ENCODE assay signal across 1 mouse cellular context in the genomic region with DNA sequence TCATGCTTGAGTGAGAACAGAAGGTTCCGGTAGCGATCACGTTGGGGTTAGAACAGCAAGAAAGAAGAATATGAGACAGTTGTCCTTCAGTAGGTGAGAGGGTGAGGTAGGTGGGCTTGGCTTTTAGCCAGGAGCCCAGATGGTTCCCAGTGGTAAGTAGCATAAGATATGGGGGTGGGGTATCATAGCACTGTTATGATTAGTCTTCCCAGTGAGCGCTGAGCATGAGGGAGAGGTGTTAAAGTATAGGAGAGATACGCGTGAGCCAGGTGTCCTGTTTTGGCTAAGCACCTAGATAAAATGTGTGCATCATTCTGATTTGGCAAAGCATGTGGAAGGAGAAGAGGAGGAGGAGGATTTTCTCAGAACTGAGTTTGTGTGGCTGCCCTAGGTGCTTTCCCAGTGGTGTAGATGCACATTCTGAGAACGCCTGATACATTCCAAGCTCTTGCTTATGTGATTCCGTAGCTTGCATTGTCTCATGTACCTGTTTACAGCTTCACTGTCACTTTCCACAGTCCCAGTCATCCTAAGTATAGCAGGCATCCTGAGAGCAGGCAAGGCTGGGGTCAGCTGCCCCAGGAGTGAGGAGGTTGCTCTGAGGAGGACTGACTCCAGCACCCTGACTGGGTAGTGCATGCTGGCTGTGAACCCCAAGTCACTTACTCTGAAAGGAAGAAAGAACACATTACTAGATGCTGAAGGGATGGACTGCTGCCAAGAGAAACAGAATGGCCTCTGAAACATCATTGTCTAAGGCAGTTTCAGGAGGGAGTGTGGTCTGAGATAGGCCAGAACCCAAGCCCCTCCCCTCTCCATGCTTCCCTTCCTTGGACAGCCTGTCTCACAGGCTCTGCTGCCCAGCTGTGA.
A peak's percentile ranks its signal among the peaks of the same experiment; 100 is the strongest.
TF ChIP-seq lines count a peak whose summit lies in the region.

No protein-coding gene starts in this region.

TF ChIP-seq in MEL, 35 proteins besides CTCF, POLR2A, EP300 and RAD21 (continued from another document):
- TF ChIP-seq TAL1 (IDR thresholded peaks at IDR 0.05; ENCODE audit: low read length) (peak; percentile 59), HCFC1 (IDR thresholded peaks at IDR 0.05; ENCODE audit: low read depth, low read length) (no peak), ZC3H11A (IDR thresholded peaks at IDR 0.05; ENCODE audit: low read depth, low read length) (no peak), NELFE (IDR thresholded peaks at IDR 0.05; ENCODE audit: low read depth, low read length) (no peak), MXI1 (IDR thresholded peaks at IDR 0.05; ENCODE audit: low read depth, low read length) (0 out of 2 replicates have a peak, but pooled peaks have one; percentile 29), E2F4 (IDR thresholded peaks at IDR 0.05; ENCODE audit: borderline replicate concordance, low read depth, low read length) (no peak), MAZ (IDR thresholded peaks at IDR 0.05; ENCODE audit: low read depth, low read length) (no peak), ETS1 (IDR thresholded peaks at IDR 0.05; ENCODE audit: low read depth, low read length) (peak; percentile 16; the same call in 1 of the 2 replicates), MAX (IDR thresholded peaks at IDR 0.05; ENCODE audit: low read length) (0 out of 2 replicates have a peak, but pooled peaks have one; percentile 26), POLR2AphosphoS2 (IDR thresholded peaks at IDR 0.05; ENCODE audit: low read length) (no peak), UBTF (IDR thresholded peaks at IDR 0.05; ENCODE audit: borderline replicate concordance, insufficient read depth, low read depth, low read length) (no peak), CHD1 (IDR thresholded peaks at IDR 0.05; ENCODE audit: low read depth, low read length) (no peak), CHD2 (IDR thresholded peaks at IDR 0.05; ENCODE audit: low read length) (no peak), POLR2AphosphoS5 (IDR thresholded peaks at IDR 0.05; ENCODE audit: borderline replicate concordance, low read depth, low read length) (no peak), RCOR1 (IDR thresholded peaks at IDR 0.05; ENCODE audit: low read depth, low read length) (no peak), NRF1 (IDR thresholded peaks at IDR 0.05; ENCODE audit: insufficient read depth, low read depth, low read length, poor library complexity, severe bottlenecking) (no peak), ELF1 (IDR thresholded peaks at IDR 0.05; ENCODE audit: low read depth, low read length) (no peak), MYC (IDR thresholded peaks at IDR 0.05; ENCODE audit: low read depth, low read length) (0 out of 2 replicates have a peak, but pooled peaks have one; percentile 17), TBP (IDR thresholded peaks at IDR 0.05; ENCODE audit: low read depth, low read length) (no peak)
